Mouse (Mus musculus) heart, embryonic 14.5 days (tissue): ENCODE measurements around the gene Accs. TPM values are rescaled to one million over a fixed set of nuclear protein-coding genes. Genes with fewer than 3 reads are reported as not detected.

ENCODE experiments used
- ATAC-seq: fragments of 200-750 bp; cut with Nextera tagmentation; 2 replicates; pipeline ENCODE4 v1.8.0; 2017; ENCODE audit warnings: low read depth, moderate TSS enrichment; ENCODE audit not compliant: insufficient number of reproducible peaks, insufficient read depth, low FRiP score
- H3K27ac ChIP-seq, 2 experiments: fragments of 200-500 bp in 1 of 2; fragments of 300-500 bp in 1 of 2; sonication (generic) in 1 of 2; replicated peaks in 1 of 2; 2 replicates each; pipeline ENCODE4 v1.5.1; 2012 to 2014; ENCODE audit warnings: low read depth in 2 of 2, low read length in 2 of 2, control low read depth in 1 of 2, mild to moderate bottlenecking in 1 of 2, mixed read lengths in 1 of 2; ENCODE audit not compliant: control insufficient read depth in 1 of 2, insufficient read depth in 1 of 2
- H3K27me3 ChIP-seq: fragments of 300-500 bp; sonication (generic); 2 replicates; pipeline ENCODE4 v1.6.1; 2014; ENCODE audit warnings: mild to moderate bottlenecking, low read length, control low read depth; ENCODE audit not compliant: control insufficient read depth, insufficient read depth
- H3K36me3 ChIP-seq: fragments of 300-500 bp; sonication (generic); 2 replicates; pipeline ENCODE4 v1.6.1; 2014; ENCODE audit warnings: mild to moderate bottlenecking, control low read depth, low read length, mixed read lengths; ENCODE audit not compliant: control insufficient read depth, insufficient read depth
- H3K4me1 ChIP-seq, 2 experiments: fragments of 200-500 bp in 1 of 2; fragments of 300-500 bp in 1 of 2; sonication (generic) in 1 of 2; 2 replicates each; pipeline ENCODE4 v1.6.1; 2012 to 2014; ENCODE audit warnings: low read length in 2 of 2, control low read depth in 1 of 2, mixed read lengths in 1 of 2; ENCODE audit not compliant: control insufficient read depth in 2 of 2, insufficient read depth in 2 of 2
- H3K4me2 ChIP-seq: fragments of 300-500 bp; sonication (generic); 2 replicates; pipeline ENCODE4 v1.6.1; 2014; ENCODE audit warnings: mild to moderate bottlenecking, low read length
- H3K4me3 ChIP-seq, 2 experiments: fragments of 200-500 bp in 1 of 2; fragments of 300-500 bp in 1 of 2; sonication (generic) in 1 of 2; 2 replicates each; pipeline ENCODE4 v1.5.1; 2012 to 2014; ENCODE audit warnings: low read length in 2 of 2, mild to moderate bottlenecking in 2 of 2, control low read depth in 1 of 2, low read depth in 1 of 2, moderate library complexity in 1 of 2; ENCODE audit not compliant: control insufficient read depth in 1 of 2, insufficient read depth in 1 of 2
- H3K9ac ChIP-seq: fragments of 300-500 bp; sonication (generic); 2 replicates; pipeline ENCODE4 v1.6.1; 2014; ENCODE audit warnings: mild to moderate bottlenecking, low read length
- H3K9me3 ChIP-seq: fragments of 300-500 bp; sonication (generic); 2 replicates; pipeline ENCODE4 v1.6.1; 2016; ENCODE audit warnings: low read length, control low read depth; ENCODE audit not compliant: control insufficient read depth
- WGBS: fragments of 180-500 bp; shearing (Covaris S2); extraction: QIAGEN DNeasy Blood & Tissue Kit; methylation state at CpG from one replicate; pipeline ENCODE4 v1.1.7; 2014; 5-methylcytosine and 5-hydroxymethylcytosine counted together
- polyA plus RNA-seq: library from polyadenylated mRNA; unstranded; fragments of >200 nt; fragmentation: Nextera tagmentation; extraction: Ambion mirVana; gene quantifications from 2 replicates; pipeline ENCODE4 v1.2.1, GENCODE M21; 2014

The Accs gene
- polyA plus RNA-seq, 1 experiment from 2014 or later = 8.5 TPM

- ATAC-seq = no peak
- H3K9me3 ChIP-seq = no peaks in the 10 kb centered on the region
- no peak overlapping the region for H3K4me3 ChIP-seq
- 59% methylated on average over 5 of the region's 5 CpGs for WGBS
- no peaks in the 10 kb centered on the region for H3K27me3 ChIP-seq
- peaks cover 6 to 7% of the 10 kb centered on the region in 2 experiments for H3K4me1 ChIP-seq
- no peak overlapping the region for H3K27ac ChIP-seq
- H3K9ac ChIP-seq = no peak overlapping the region
- no peaks in the 10 kb centered on the region for H3K36me3 ChIP-seq
- H3K4me2 ChIP-seq = no peak overlapping the region
These were observed 33.3 kb upstream of the Accs start for GRCm38 (mm10) chr2:93883066-93883465.

- Histone ChIP-seq H3K27ac (no peak overlapping the region), H3K36me3 (no peaks in the 10 kb centered on the region), H3K4me2 (no peak overlapping the region), H3K4me3 (no peak overlapping the region), H3K9ac (no peak overlapping the region), H3K9me3 (no peaks in the 10 kb centered on the region), H3K4me1 (peaks cover 8 to 9% of the 10 kb centered on the region in 2 experiments), H3K27me3 (no peaks in the 10 kb centered on the region)
- ATAC-seq = no peak
- 78% methylated on average over 9 of the region's 9 CpGs for WGBS
These were observed 32.1 kb upstream of the Accs start for GRCm38 (mm10) chr2:93881640-93882367.

GRCm38 (mm10) chr2:93880981-93881380 lies 31.2 kb upstream of the Accs start:
- Histone ChIP-seq H3K4me3 (no peak overlapping the region), H3K27ac (no peak overlapping the region), H3K9me3 (no peaks in the 10 kb centered on the region), H3K9ac (no peak overlapping the region), H3K27me3 (no peaks in the 10 kb centered on the region), H3K4me2 (no peak overlapping the region), H3K4me1 (peaks cover 9 to 12% of the 10 kb centered on the region in 2 experiments), H3K36me3 (no peaks in the 10 kb centered on the region)
- ATAC-seq = no peak
- 56% methylated on average over 3 of the region's 3 CpGs for WGBS

- Histone ChIP-seq H3K9me3 (no peaks in the 10 kb centered on the region), H3K27me3 (no peaks in the 10 kb centered on the region), H3K4me1 (peaks cover 9 to 12% of the 10 kb centered on the region in 2 experiments), H3K9ac (no peak overlapping the region), H3K36me3 (no peaks in the 10 kb centered on the region), H3K27ac (no peak overlapping the region), H3K4me2 (no peak overlapping the region), H3K4me3 (no peak overlapping the region)
- ATAC-seq = no peak
- 62% methylated on average over 8 of the region's 8 CpGs for WGBS
These were observed 30.7 kb upstream of the Accs start for GRCm38 (mm10) chr2:93880450-93880849.

- peaks cover 14 to 18% of the 10 kb centered on the region in 2 experiments for H3K4me1 ChIP-seq
- H3K9me3 ChIP-seq = no peaks in the 10 kb centered on the region
- H3K9ac ChIP-seq = no peak overlapping the region
- no peak for ATAC-seq
- H3K4me2 ChIP-seq = no peak overlapping the region
- no peak overlapping the region for H3K27ac ChIP-seq
- no peak overlapping the region for H3K4me3 ChIP-seq
- no peaks in the 10 kb centered on the region for H3K36me3 ChIP-seq
- WGBS = 21% methylated on average over 5 of the region's 5 CpGs
- no peaks in the 10 kb centered on the region for H3K27me3 ChIP-seq
These were observed 27.3 kb upstream of the Accs start for GRCm38 (mm10) chr2:93877005-93877404.

GRCm38 (mm10) chr2:93874606-93875005 lies 24.9 kb upstream of the Accs start:
- H3K4me2 ChIP-seq = no peak overlapping the region
- 0 out of 2 replicates have a peak, but pooled peaks have one; percentile 6 for ATAC-seq
- H3K27ac ChIP-seq = no peak overlapping the region
- no peaks in the 10 kb centered on the region for H3K9me3 ChIP-seq
- 85% methylated on average over 3 of the region's 3 CpGs for WGBS
- H3K36me3 ChIP-seq = no peaks in the 10 kb centered on the region
- H3K4me3 ChIP-seq = no peak overlapping the region
- H3K4me1 ChIP-seq = peaks cover 10 to 12% of the 10 kb centered on the region in 2 experiments; a peak in 2 of 4 replicates
- H3K27me3 ChIP-seq = no peaks in the 10 kb centered on the region
- H3K9ac ChIP-seq = no peak overlapping the region

- Histone ChIP-seq H3K9ac (no peak overlapping the region), H3K4me2 (no peak overlapping the region), H3K27ac (no peak overlapping the region), H3K4me3 (no peak overlapping the region), H3K27me3 (no peaks in the 10 kb centered on the region), H3K36me3 (no peaks in the 10 kb centered on the region), H3K9me3 (no peaks in the 10 kb centered on the region), H3K4me1 (peaks cover 10 to 12% of the 10 kb centered on the region in 2 experiments; a peak in 2 of 4 replicates)
- 24% methylated on average over 2 of the region's 2 CpGs for WGBS
- no peak for ATAC-seq
These were observed 24.4 kb upstream of the Accs start for GRCm38 (mm10) chr2:93874227-93874514.
